Mouse (Mus musculus) ES-E14 (cell line): Measurements from ENCODE around the gene Ccdc160.

Experiments used
- ZC3H11A ChIP-seq: IDR thresholded peaks from 2 replicates; pipeline ENCODE4 v1.6.1; 2012; ENCODE audit warnings: low read depth, mild to moderate bottlenecking, inconsistent platforms, low read length, borderline replicate concordance
- ZNF384 ChIP-seq: IDR thresholded peaks from 2 replicates; pipeline ENCODE4 v1.6.1; 2012; ENCODE audit warnings: low read depth, low read length, inconsistent platforms

GRCm38 (mm10) chrX:52791944-52792719 is 1.1 kb downstream of the Ccdc160 start:
- TF ChIP-seq ZNF384 (no peak), ZC3H11A (no peak)
